Mouse (Mus musculus) limb, embryonic 11.5 days (tissue): ENCODE measurements around the gene Hnrnpl. TPM values are rescaled to one million over a fixed set of nuclear protein-coding genes. Genes with fewer than 3 reads are reported as not detected.

Source experiments
- ATAC-seq: fragments of 200-750 bp; cut with Nextera tagmentation; 2 replicates; pipeline ENCODE4 v1.8.0; 2017; ENCODE audit warnings: low read depth; ENCODE audit not compliant: insufficient number of reproducible peaks, low FRiP score, low TSS enrichment
- DNase-seq: peaks from one replicate; pipeline ENCODE4 v3.0.0-alpha.2; 2015; ENCODE audit warnings: low spot score
- H3K27ac ChIP-seq: fragments of 300-500 bp; sonication (generic); replicated peaks from 2 replicates; pipeline ENCODE4 v1.5.1; 2014; ENCODE audit warnings: low read depth, mild to moderate bottlenecking, low read length
- H3K27me3 ChIP-seq: fragments of 300-500 bp; sonication (generic); 2 replicates; pipeline ENCODE4 v1.6.1; 2014; ENCODE audit warnings: mild to moderate bottlenecking, low read length, mixed read lengths; ENCODE audit not compliant: control insufficient read depth, insufficient read depth
- H3K36me3 ChIP-seq: fragments of 300-500 bp; sonication (generic); 2 replicates; pipeline ENCODE4 v1.6.1; 2014; ENCODE audit warnings: mild to moderate bottlenecking, low read length, moderate library complexity, mixed read lengths; ENCODE audit not compliant: control insufficient read depth, insufficient read depth
- H3K4me1 ChIP-seq: fragments of 300-500 bp; sonication (generic); 2 replicates; pipeline ENCODE4 v1.6.1; 2014; ENCODE audit warnings: low read length, mixed read lengths; ENCODE audit not compliant: control insufficient read depth, insufficient read depth
- H3K4me2 ChIP-seq: fragments of 300-500 bp; sonication (generic); 2 replicates; pipeline ENCODE4 v1.6.1; 2014; ENCODE audit warnings: low read depth, mild to moderate bottlenecking, moderate library complexity; ENCODE audit not compliant: severe bottlenecking
- H3K4me3 ChIP-seq: fragments of 300-500 bp; sonication (generic); 2 replicates; pipeline ENCODE4 v1.5.1; 2014; ENCODE audit warnings: low read depth, low read length
- H3K9ac ChIP-seq: fragments of 300-500 bp; sonication (generic); 2 replicates; pipeline ENCODE4 v1.6.1; 2014; ENCODE audit warnings: mild to moderate bottlenecking, low read length
- H3K9me3 ChIP-seq: fragments of 300-500 bp; sonication (generic); 2 replicates; pipeline ENCODE4 v1.6.1; 2016; ENCODE audit warnings: low read length; ENCODE audit not compliant: control insufficient read depth
- WGBS: fragments of 180-500 bp; shearing (Covaris S2); extraction: QIAGEN DNeasy Blood & Tissue Kit; methylation state at CpG from one replicate; pipeline ENCODE4 v1.1.7; 2014; 5-methylcytosine and 5-hydroxymethylcytosine counted together
- polyA plus RNA-seq: library from polyadenylated mRNA; unstranded; fragments of >200 nt; fragmentation: Nextera tagmentation; extraction: Ambion mirVana; gene quantifications from 2 replicates; pipeline ENCODE4 v1.2.1, GENCODE M21; 2014

The Hnrnpl gene
- polyA plus RNA-seq, 1 experiment from 2014 or later = 362 TPM

DNA sequence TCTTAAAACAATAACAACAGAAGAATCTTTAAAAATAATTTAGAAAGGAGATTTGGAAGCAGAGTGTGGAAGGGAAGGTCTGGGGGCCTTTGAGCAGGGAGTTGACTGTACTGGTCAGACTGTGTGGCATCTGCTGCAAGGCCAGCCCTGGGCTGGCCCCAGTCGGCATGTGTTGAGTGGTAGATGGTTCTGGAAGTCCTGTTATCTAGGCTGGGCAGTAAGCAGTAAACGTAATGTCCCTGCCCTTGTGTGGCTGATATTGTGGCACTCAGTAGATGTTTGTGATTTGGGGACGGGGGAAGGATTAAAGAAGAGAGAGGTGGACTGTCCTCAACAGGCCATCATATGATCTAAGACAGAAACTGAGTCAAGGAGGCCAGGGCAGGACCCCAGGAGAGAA, 38.0 kb upstream of the Hnrnpl start:
- Histone ChIP-seq H3K27me3 (no peaks in the 10 kb centered on the region), H3K9ac (no peak overlapping the region), H3K27ac (no peak overlapping the region), H3K4me2 (no peak overlapping the region), H3K4me3 (no peak overlapping the region), H3K36me3 (no peaks in the 10 kb centered on the region), H3K4me1 (peaks cover 6% of the 10 kb centered on the region; the same call in 1 of the 2 replicates), H3K9me3 (no peaks in the 10 kb centered on the region)
- no peak for DNase-seq
- WGBS = 90% methylated on average over 3 of the region's 3 CpGs
- ATAC-seq = no peak

DNA sequence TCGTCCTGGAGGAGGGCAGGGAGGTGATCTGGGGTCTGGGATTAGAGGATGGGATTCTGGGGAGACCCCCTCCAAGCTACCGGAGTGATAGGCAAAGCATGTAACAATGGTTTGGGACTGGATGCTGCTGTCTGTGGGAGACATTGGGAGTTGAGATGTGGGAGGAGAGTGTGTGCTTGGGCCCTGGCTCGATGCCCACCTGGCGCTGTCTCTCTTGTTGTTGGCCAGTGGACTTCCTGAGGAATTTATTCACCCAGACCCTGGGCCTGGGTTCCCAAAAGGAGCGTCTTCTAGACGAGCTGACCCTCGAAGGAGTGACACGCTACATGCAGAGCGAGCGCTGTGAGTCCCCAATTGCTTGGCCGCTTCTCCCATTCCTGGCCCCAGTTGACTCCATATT, 36.5 kb upstream of the Hnrnpl start:
- Histone ChIP-seq H3K4me1 (peaks cover 3% of the 10 kb centered on the region; the same call in 1 of the 2 replicates), H3K9ac (no peak overlapping the region), H3K27me3 (no peaks in the 10 kb centered on the region), H3K36me3 (no peaks in the 10 kb centered on the region), H3K4me3 (no peak overlapping the region), H3K9me3 (no peaks in the 10 kb centered on the region), H3K4me2 (no peak overlapping the region), H3K27ac (no peak overlapping the region)
- no peak for ATAC-seq
- 96% methylated on average over 11 of the region's 11 CpGs for WGBS
- no peak for DNase-seq

DNA sequence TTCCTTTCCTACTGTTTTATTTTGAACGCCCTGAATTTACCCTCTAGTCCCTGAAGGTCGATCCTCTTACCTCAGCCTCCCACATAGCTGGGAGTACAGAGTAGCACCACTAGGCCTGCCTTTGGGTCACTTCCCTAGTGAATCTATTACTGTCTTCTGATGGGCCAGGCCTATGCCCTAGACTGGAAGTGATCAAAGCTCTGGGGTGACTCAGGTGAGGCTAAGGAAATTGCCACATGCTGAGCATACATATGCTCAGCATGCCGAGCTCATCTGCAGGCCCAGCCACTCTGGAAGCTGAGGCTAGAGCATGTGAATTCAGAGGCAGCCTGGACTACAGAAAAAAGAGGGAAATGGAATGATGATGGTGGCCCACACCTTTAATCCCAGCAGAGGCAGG, 35.2 kb upstream of the Hnrnpl start:
- Histone ChIP-seq H3K27me3 (no peaks in the 10 kb centered on the region), H3K9ac (no peak overlapping the region), H3K4me3 (no peak overlapping the region), H3K4me1 (no peaks in the 10 kb centered on the region), H3K27ac (no peak overlapping the region), H3K36me3 (no peaks in the 10 kb centered on the region), H3K9me3 (no peaks in the 10 kb centered on the region), H3K4me2 (no peak overlapping the region)
- DNase-seq (no peak), ATAC-seq (no peak)
- WGBS = 74% methylated on average over 3 of the region's 3 CpGs

DNA sequence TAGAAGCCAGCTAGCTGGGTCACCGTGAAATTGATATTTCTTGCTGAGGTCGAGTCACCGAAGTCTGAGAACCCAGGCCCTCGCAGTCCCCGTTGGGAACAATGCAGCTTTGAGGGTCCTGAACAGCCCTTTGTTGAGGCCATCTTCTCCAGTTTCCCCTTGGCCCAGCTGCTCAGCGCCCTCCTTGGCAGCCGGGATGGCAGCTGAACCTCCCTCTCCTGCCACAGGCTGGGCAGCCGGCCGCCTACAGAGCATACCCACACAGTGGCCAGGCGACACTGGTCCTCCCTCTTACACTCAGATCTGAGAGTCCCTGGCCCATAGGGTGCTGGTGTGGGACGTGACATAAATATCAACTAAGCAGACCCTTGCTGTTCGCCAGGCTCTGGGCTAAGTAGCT, 34.2 kb upstream of the Hnrnpl start:
- no peak overlapping the region for H3K27ac ChIP-seq
- no peaks in the 10 kb centered on the region for H3K4me1 ChIP-seq
- ATAC-seq = no peak
- no peak overlapping the region for H3K4me3 ChIP-seq
- no peaks in the 10 kb centered on the region for H3K9me3 ChIP-seq
- H3K9ac ChIP-seq = no peak overlapping the region
- WGBS = 90% methylated on average over 12 of the region's 12 CpGs
- no peaks in the 10 kb centered on the region for H3K36me3 ChIP-seq
- DNase-seq = no peak
- no peaks in the 10 kb centered on the region for H3K27me3 ChIP-seq
- no peak overlapping the region for H3K4me2 ChIP-seq

DNA sequence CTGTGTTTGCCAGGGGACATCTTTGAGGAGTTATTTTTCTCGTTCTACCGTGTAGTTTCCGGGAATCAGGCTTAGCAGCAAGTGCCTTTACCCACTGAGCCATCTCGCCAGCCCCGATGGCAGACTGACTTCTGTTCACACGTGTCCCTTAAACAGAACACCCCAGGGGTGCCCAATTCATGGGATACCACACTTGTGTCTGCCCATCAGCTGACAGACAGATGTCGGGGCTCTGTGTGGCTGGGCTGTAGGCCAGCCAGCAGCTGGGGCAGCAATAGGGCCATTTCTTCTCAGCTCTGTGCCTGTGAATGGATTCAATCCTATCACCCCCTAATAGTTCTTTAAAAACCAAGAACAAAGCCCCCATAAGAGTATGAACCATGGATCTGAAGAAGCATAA, 33.2 kb upstream of the Hnrnpl start:
- Histone ChIP-seq H3K27ac (no peak overlapping the region), H3K4me2 (no peak overlapping the region), H3K9ac (no peak overlapping the region), H3K9me3 (no peaks in the 10 kb centered on the region), H3K4me1 (no peaks in the 10 kb centered on the region), H3K27me3 (no peaks in the 10 kb centered on the region), H3K36me3 (no peaks in the 10 kb centered on the region), H3K4me3 (no peak overlapping the region)
- ATAC-seq (no peak), DNase-seq (no peak)
- WGBS = 92% methylated on average over 7 of the region's 7 CpGs

DNA sequence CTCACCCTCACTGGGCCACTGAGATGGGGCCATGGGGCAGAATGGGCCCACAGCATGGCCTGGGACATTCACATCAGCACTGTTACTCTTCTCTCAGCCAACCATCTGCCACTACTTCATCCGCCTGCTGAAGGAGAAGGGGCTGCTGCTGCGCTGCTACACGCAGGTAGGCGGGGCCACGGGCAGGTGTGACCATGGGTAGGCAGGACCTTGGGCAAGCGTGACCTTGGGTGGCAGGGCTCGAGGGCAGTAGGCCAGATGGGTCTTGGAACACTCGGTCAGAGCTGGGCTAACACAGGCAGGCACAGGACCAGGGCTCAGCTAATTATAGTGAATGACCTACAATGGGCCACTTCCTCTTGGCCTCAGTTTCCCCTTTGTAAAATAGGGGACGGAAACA, 29.5 kb upstream of the Hnrnpl start:
- Histone ChIP-seq H3K9me3 (no peaks in the 10 kb centered on the region), H3K4me3 (no peak overlapping the region), H3K27ac (no peak overlapping the region), H3K4me1 (no peaks in the 10 kb centered on the region), H3K27me3 (no peaks in the 10 kb centered on the region), H3K9ac (no peak overlapping the region), H3K4me2 (no peak overlapping the region), H3K36me3 (no peaks in the 10 kb centered on the region)
- no peak for ATAC-seq
- DNase-seq = no peak
- WGBS = 78% methylated on average over 9 of the region's 9 CpGs

DNA sequence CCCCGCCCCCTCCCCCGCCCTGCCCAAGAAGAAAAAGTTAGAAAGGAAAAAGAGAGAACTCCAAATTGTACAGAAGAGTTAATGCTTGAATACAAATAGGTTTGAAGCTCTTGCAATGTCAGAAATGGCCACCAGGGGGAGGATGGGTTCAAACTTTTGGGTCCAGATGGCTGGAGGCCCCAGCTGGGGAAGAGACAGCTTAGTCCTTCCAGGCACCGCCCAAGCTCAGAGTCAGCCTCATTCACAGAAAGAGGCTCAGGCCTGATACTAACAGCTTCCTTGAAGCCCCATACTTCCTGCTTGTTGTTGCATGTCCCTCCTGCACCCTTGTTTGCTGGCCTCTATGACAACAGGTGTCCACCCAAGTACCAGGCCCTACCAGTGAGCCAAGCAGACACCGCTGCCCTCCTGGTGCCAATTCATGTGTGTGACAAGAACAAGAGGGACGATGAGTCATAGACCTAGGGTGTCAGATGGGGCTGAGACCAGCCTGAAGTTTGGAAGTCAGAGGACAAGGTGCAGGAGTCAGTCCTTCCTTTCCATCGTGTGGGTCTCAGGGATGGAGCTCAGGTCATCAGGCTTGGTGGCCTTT, 28.2 kb upstream of the Hnrnpl start:
- no peak overlapping the region for H3K4me3 ChIP-seq
- H3K4me1 ChIP-seq = no peaks in the 10 kb centered on the region
- no peaks in the 10 kb centered on the region; the same call in 1 of the 2 replicates for H3K36me3 ChIP-seq
- H3K9me3 ChIP-seq = no peaks in the 10 kb centered on the region
- no peaks in the 10 kb centered on the region for H3K27me3 ChIP-seq
- WGBS = 50% methylated on average over 6 of the region's 6 CpGs
- DNase-seq (peak; percentile 94), ATAC-seq (no peak)
- no peak overlapping the region for H3K9ac ChIP-seq
- H3K27ac ChIP-seq = no peak overlapping the region
- no peak overlapping the region for H3K4me2 ChIP-seq

DNA sequence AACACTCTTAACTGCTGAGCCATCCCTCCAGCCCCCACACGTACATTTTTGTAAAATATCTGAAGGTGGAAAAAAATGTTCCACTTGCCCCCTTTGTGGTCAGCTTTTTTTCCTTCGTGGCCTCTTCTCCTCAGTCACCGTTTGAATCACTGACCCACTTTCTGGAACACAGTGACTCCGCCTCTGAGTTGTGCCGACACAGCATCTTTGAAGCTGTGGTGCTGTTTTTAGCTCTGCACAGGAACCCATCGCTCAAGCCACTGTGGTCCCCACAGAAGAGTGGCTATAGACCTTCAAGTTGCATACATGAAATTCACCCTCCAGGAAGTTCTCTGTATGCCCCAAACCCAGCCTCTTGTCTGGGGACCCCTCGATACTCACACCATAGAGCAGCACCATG, 27.5 kb upstream of the Hnrnpl start:
- 87% methylated on average over 7 of the region's 7 CpGs for WGBS
- Histone ChIP-seq H3K36me3 (no peaks in the 10 kb centered on the region; the same call in none of the 2 replicates), H3K9ac (no peak overlapping the region), H3K4me1 (no peaks in the 10 kb centered on the region), H3K27me3 (no peaks in the 10 kb centered on the region), H3K4me3 (no peak overlapping the region), H3K4me2 (no peak overlapping the region), H3K27ac (no peak overlapping the region), H3K9me3 (no peaks in the 10 kb centered on the region)
- no peak for DNase-seq
- no peak for ATAC-seq

DNA sequence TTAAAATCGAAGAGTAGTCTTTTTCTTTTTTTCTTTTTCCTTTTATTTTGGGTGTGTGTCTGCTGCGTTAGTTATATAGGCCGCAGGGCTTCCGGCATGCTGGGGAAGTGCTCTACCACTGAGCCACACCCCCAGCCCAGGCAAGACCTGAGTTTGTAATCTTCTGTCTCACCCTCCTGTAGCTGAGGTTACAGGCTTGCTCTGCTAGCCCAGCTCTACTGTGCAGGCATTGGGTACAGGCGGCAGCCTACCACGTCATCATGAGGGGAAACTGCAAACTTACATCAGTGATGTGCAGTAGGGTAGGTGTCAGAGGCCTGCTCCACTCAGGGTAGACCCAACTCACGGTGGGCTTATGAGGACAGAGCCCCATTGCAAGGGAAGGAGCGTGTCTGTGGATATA, 27.1 kb upstream of the Hnrnpl start:
- Histone ChIP-seq H3K27me3 (no peaks in the 10 kb centered on the region), H3K36me3 (no peaks in the 10 kb centered on the region; the same call in none of the 2 replicates), H3K4me3 (no peak overlapping the region), H3K9ac (no peak overlapping the region), H3K9me3 (no peaks in the 10 kb centered on the region), H3K27ac (no peak overlapping the region), H3K4me1 (no peaks in the 10 kb centered on the region), H3K4me2 (no peak overlapping the region)
- 88% methylated on average over 8 of the region's 8 CpGs for WGBS
- no peak for ATAC-seq
- DNase-seq = no peak
